Mouse (Mus musculus) kidney, embryonic 14.5 days (tissue): ENCODE data around the gene Fam84a. TPM values are rescaled to one million over a fixed set of nuclear protein-coding genes. Genes with fewer than 3 reads are reported as not detected.
A peak's percentile ranks its signal among the peaks of the same experiment; 100 is the strongest.

ENCODE experiments used
- ATAC-seq: fragments of 200-750 bp; cut with Nextera tagmentation; 2 replicates; pipeline ENCODE4 v1.8.0; 2017; ENCODE audit warnings: moderate number of reproducible peaks, mild to moderate bottlenecking, moderate TSS enrichment, moderate library complexity; ENCODE audit not compliant: low FRiP score, low TSS enrichment
- H3K27ac ChIP-seq: fragments of 300-500 bp; sonication (generic); 2 replicates; pipeline ENCODE4 v1.5.1; 2014; ENCODE audit warnings: low read depth, mild to moderate bottlenecking, low read length, moderate library complexity, mixed read lengths
- H3K27me3 ChIP-seq: fragments of 300-500 bp; sonication (generic); 2 replicates; pipeline ENCODE4 v1.6.1; 2014; ENCODE audit warnings: mild to moderate bottlenecking, low read length; ENCODE audit not compliant: control insufficient read depth, insufficient read depth
- H3K36me3 ChIP-seq: fragments of 300-500 bp; sonication (generic); 2 replicates; pipeline ENCODE4 v1.6.1; 2014; ENCODE audit warnings: low read length, mixed read lengths; ENCODE audit not compliant: control insufficient read depth, insufficient read depth
- H3K4me1 ChIP-seq: fragments of 300-500 bp; sonication (generic); 2 replicates; pipeline ENCODE4 v1.6.1; 2014; ENCODE audit warnings: low read length, mixed read lengths; ENCODE audit not compliant: control insufficient read depth, insufficient read depth
- H3K4me2 ChIP-seq: fragments of 300-500 bp; sonication (generic); replicated peaks from 2 replicates; pipeline ENCODE4 v1.6.1; 2014; ENCODE audit warnings: low read depth, mild to moderate bottlenecking, low read length
- H3K4me3 ChIP-seq: fragments of 300-500 bp; sonication (generic); 2 replicates; pipeline ENCODE4 v1.5.1; 2014; ENCODE audit warnings: mild to moderate bottlenecking, low read length
- H3K9ac ChIP-seq: fragments of 300-500 bp; sonication (generic); 2 replicates; pipeline ENCODE4 v1.6.1; 2014; ENCODE audit warnings: low read depth, mild to moderate bottlenecking, low read length, moderate library complexity
- H3K9me3 ChIP-seq: fragments of 300-500 bp; sonication (generic); 2 replicates; pipeline ENCODE4 v1.6.1; 2016; ENCODE audit warnings: low read length; ENCODE audit not compliant: control insufficient read depth
- WGBS: fragments of 180-500 bp; shearing (Covaris S2); extraction: QIAGEN DNeasy Blood & Tissue Kit; methylation state at CpG from one replicate; pipeline ENCODE4 v1.1.7; 2014; 5-methylcytosine and 5-hydroxymethylcytosine counted together
- polyA plus RNA-seq: library from polyadenylated mRNA; unstranded; fragments of >200 nt; fragmentation: Nextera tagmentation; extraction: Ambion mirVana; gene quantifications from 2 replicates; pipeline ENCODE4 v1.2.1, GENCODE M21; 2014

Fam84a gene
- 7.9 and 10.4 TPM in 2 replicates for polyA plus RNA-seq

DNA sequence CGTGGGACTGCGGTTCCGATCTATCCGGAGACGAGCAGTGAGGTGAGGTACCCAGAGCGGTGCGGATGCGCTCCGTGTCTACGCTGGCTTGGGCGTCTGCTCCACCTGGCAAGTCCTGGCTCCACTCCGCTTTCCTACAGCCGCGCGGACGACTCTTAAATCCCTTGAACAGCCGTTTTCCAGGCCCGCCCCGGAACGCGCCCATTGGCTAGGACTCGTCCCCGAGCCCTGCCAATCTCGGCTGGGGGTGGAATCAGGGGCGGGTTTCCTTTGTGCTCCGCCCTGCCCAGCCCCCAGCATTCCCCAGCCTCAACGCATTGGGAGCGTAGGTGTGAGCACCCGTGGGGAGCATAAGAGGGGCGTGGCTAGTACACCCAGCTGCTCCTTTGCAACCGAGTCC is at the start of gene Fam84a:
Gene Fam84a, minus strand, starts transcription at position 134 of the 400 bp plus-strand sequence.
- peak; percentile 96 for ATAC-seq
- 0 out of 2 replicates have a peak, but pooled peaks cover 8% of the 10 kb centered on the region for H3K4me1 ChIP-seq
- 2% methylated on average over 31 of the region's 31 CpGs for WGBS
- H3K27ac ChIP-seq: no peak within 1 kb of the TSS
- peaks cover 26% of the 10 kb centered on the region for H3K27me3 ChIP-seq
- no peaks in the 10 kb centered on the region for H3K9me3 ChIP-seq
- H3K36me3 ChIP-seq: no peaks in the 10 kb centered on the region
- peak within 1 kb of the TSS; percentile 60 for H3K9ac ChIP-seq
- H3K4me2 ChIP-seq: peak within 1 kb of the TSS; percentile 88
- H3K4me3 ChIP-seq: peak within 1 kb of the TSS; percentile 54

- no peak for ATAC-seq
- H3K4me1 ChIP-seq: no peaks in the 10 kb centered on the region
- no peak overlapping the region for H3K9ac ChIP-seq
- no peaks in the 10 kb centered on the region for H3K36me3 ChIP-seq
- WGBS: 79% methylated on average over 3 of the region's 3 CpGs
- H3K4me2 ChIP-seq: no peak overlapping the region
- no peaks in the 10 kb centered on the region for H3K9me3 ChIP-seq
- no peak overlapping the region for H3K4me3 ChIP-seq
- H3K27ac ChIP-seq: no peak overlapping the region
- H3K27me3 ChIP-seq: no peaks in the 10 kb centered on the region
These were observed 43.6 kb upstream of the Fam84a start for GRCm38 (mm10) chr12:14195479-14195878.

- H3K4me1 ChIP-seq: no peaks in the 10 kb centered on the region
- no peak for ATAC-seq
- no peak overlapping the region for H3K27ac ChIP-seq
- H3K4me2 ChIP-seq: no peak overlapping the region
- no peak overlapping the region for H3K9ac ChIP-seq
- no peaks in the 10 kb centered on the region for H3K27me3 ChIP-seq
- H3K36me3 ChIP-seq: no peaks in the 10 kb centered on the region
- WGBS: 83% methylated on average over 3 of the region's 3 CpGs
- H3K9me3 ChIP-seq: no peaks in the 10 kb centered on the region
- H3K4me3 ChIP-seq: no peak overlapping the region
These were observed 34.9 kb upstream of the Fam84a start for GRCm38 (mm10) chr12:14186689-14187195.

DNA sequence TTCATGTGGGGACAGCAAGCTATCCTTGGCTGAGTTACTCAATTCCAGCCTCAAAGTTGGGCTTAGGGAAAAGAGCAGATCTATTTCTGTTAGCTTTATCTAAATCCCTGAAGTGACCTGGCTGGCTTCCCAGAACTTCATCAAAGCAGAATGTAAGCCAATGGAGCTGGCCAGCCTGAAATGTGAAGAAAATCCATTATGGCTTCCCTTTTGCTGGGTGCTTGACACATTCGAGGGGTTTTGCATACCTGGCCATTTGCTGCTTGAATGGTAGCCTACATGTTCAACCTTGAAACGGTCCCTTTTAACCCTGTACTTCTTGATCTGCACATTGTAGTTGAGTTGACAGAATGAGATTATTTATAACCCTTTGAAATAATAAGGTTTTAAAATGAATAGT is 13.9 kb upstream of the Fam84a start:
- WGBS: 78% methylated on average over 2 of the region's 2 CpGs
- H3K36me3 ChIP-seq: no peaks in the 10 kb centered on the region
- H3K27me3 ChIP-seq: no peaks in the 10 kb centered on the region
- no peak for ATAC-seq
- no peak overlapping the region for H3K9ac ChIP-seq
- H3K4me3 ChIP-seq: no peak overlapping the region
- no peaks in the 10 kb centered on the region for H3K4me1 ChIP-seq
- H3K4me2 ChIP-seq: no peak overlapping the region
- H3K9me3 ChIP-seq: no peaks in the 10 kb centered on the region
- H3K27ac ChIP-seq: no peak overlapping the region

DNA sequence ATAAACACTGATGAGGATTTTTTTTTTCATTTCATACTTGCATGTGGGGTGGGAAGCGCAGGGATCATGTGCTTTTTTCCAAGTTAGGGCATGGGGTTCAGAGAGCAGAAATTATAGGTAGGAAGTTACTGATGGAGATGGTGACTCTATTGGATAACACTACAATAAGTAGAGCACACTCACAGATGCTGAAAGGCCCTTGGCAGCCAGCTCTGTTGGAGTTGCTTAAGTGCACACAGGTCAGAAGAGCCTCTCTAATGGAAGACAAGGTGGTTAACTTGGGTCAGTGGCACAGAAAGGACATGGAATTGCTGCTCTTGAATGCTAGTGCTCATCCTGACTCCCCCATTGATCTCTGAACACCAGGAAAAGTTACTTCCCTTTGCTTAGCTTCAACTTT is 13.1 kb upstream of the Fam84a start:
- no peak overlapping the region for H3K27ac ChIP-seq
- no peak for ATAC-seq
- H3K4me2 ChIP-seq: no peak overlapping the region
- no peaks in the 10 kb centered on the region for H3K9me3 ChIP-seq
- no peak overlapping the region for H3K4me3 ChIP-seq
- H3K27me3 ChIP-seq: no peaks in the 10 kb centered on the region
- H3K4me1 ChIP-seq: no peaks in the 10 kb centered on the region
- WGBS: 86% methylated on average over 1 of the region's 1 CpGs
- no peak overlapping the region for H3K9ac ChIP-seq
- no peaks in the 10 kb centered on the region for H3K36me3 ChIP-seq

DNA sequence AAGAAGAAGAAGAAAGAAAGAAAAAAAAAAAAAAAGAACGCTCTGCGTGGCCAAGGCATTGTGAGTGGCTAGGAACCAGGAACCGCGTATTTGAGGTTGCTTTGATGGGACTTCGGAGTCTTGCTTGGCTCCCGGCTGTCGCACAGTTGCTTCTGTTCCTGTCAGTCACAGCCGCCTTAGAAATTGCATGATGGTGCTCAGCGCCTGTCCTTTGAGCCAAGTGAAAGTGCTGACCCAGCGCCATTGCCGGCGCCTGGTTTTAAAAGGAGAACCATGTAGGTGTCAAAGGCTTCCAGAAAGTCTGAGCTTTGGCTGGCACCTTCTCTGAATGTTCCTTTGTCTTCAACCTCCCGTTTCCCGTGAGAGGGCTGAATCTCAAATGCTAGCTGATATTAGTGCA is 572 bp upstream of the Fam84a start:
- H3K27ac ChIP-seq: no peak overlapping the region
- H3K4me1 ChIP-seq: 0 out of 2 replicates have a peak, but pooled peaks cover 8% of the 10 kb centered on the region
- 0 out of 2 replicates have a peak, but pooled peaks have one; percentile 11 for ATAC-seq
- H3K4me3 ChIP-seq: peak overlapping the region; percentile 54
- no peaks in the 10 kb centered on the region for H3K9me3 ChIP-seq
- H3K36me3 ChIP-seq: no peaks in the 10 kb centered on the region
- peak overlapping the region; percentile 15 for H3K9ac ChIP-seq
- peak overlapping the region; percentile 88 for H3K4me2 ChIP-seq
- WGBS: 1% methylated on average over 14 of the region's 14 CpGs
- peaks cover 25% of the 10 kb centered on the region for H3K27me3 ChIP-seq

GRCm38 (mm10) chr12:14150936-14151631 is 770 bp downstream of the Fam84a start:
- ATAC-seq: 0 out of 2 replicates have a peak, but pooled peaks have one; percentile 12
- 4% methylated on average over 19 of the region's 19 CpGs for WGBS

DNA sequence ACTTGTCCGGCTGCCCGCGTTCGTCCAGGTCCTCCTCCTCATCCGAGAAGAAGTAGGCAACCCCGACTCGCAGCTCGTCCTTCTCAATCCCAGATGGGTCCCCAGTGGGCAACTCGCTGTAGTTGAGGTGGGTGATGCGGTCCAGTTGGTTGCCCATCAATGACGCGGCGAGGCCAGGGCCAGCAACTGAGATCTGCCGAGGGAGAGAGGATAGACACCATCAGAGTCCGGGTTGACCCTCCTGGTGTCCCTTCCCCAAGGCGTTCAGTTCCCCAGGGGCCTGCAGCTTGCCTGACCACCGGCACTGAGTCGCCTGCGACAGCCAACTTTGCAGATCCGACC is 1.3 kb downstream of the Fam84a start:
- Histone ChIP-seq H3K4me3 (peak overlapping the region; percentile 54), H3K36me3 (no peaks in the 10 kb centered on the region), H3K4me1 (0 out of 2 replicates have a peak, but pooled peaks cover 8% of the 10 kb centered on the region), H3K4me2 (peak overlapping the region; percentile 88), H3K27me3 (peaks cover 26% of the 10 kb centered on the region), H3K27ac (no peak overlapping the region), H3K9ac (peak overlapping the region; percentile 54; the same call in 1 of the 2 replicates), H3K9me3 (no peaks in the 10 kb centered on the region)
- 2% methylated on average over 20 of the region's 20 CpGs for WGBS
- ATAC-seq: no peak

More at GRCm38 (mm10) chr12:14150936-14151631, 770 bp downstream of the Fam84a start:
- H3K27me3 ChIP-seq: peaks cover 26% of the 10 kb centered on the region
- no peak overlapping the region for H3K9ac ChIP-seq
- peak overlapping the region; percentile 88 for H3K4me2 ChIP-seq
- 0 out of 2 replicates have a peak, but pooled peaks cover 8% of the 10 kb centered on the region for H3K4me1 ChIP-seq
- H3K9me3 ChIP-seq: no peaks in the 10 kb centered on the region
- peak overlapping the region; percentile 54 for H3K4me3 ChIP-seq
- no peak overlapping the region for H3K27ac ChIP-seq
- no peaks in the 10 kb centered on the region for H3K36me3 ChIP-seq
